In the genomic region with DNA sequence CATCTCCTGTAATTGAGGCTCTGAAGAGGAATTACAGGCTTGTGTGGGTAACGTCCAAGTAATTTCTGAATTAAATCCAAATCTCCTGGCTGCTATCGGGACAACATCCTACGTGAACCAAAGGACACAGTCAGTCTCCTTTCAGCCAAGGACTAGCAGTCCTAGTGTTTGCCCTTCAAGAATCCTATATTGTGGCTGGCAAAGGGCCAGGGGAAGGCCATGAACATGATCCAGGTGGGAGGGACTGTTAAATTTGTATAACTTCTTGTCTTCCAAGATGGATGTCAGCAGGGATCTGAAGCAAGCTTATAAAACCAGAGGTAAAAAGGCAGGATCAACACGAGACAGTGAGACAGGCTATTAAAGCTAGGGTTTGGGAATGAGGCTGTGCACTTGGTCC, we compare ENCODE assay signal across 21 mouse cellular contexts.
DNase-seq lines count a peak whose midpoint lies in the region; ATAC-seq and TF ChIP-seq lines count a peak whose summit lies in the region.
"Had no signal": no experiment of that assay in that cellular context is flagged by ENCODE, and none has a peak within 500 bp of the region (broad histone marks: within the 10 kb centered on the region; RNA-seq: fewer than 3 reads in every experiment).

No protein-coding gene starts in this region.

- no peak overlapping the region for H3K4me3 ChIP-seq in heart, adult 2 months
- H3K4me3 ChIP-seq in heart, embryonic 11.5 days (ENCODE audit: low read depth, low read length), result no peak overlapping the region
- H3K4me3 ChIP-seq in lung, embryonic 14.5 days (ENCODE audit: low read depth, low read length), result no peak overlapping the region
- H3K4me3 ChIP-seq: embryonic facial prominence, embryonic 12.5 days; forebrain, embryonic 12.5 days; heart, embryonic 13.5 days; hindbrain, embryonic 12.5 days had no signal

- H3K9ac ChIP-seq in heart, adult 2 months (ENCODE audit: low read depth, low read length), result no peak overlapping the region
- no peak overlapping the region for H3K9ac ChIP-seq in heart, embryonic 11.5 days (ENCODE audit: low read depth, low read length)
- H3K9ac ChIP-seq in lung, embryonic 14.5 days, result no peak overlapping the region
- H3K9ac ChIP-seq: embryonic facial prominence, embryonic 12.5 days; forebrain, embryonic 12.5 days; heart, embryonic 13.5 days; hindbrain, embryonic 12.5 days had no signal

- WGBS in heart, adult 2 months, result 31% methylated on average over 4 of the region's 4 CpGs
- 73% methylated on average over 4 of the region's 4 CpGs for WGBS in heart, embryonic 11.5 days (ENCODE audit: insufficient replicate concordance)
- 55% methylated on average over 4 of the region's 4 CpGs for WGBS in lung, embryonic 14.5 days

- no peaks in the 10 kb centered on the region for H3K9me3 ChIP-seq in heart, embryonic 11.5 days (replicated peaks; ENCODE audit: control insufficient read depth, low read length)
- H3K9me3 ChIP-seq in lung, embryonic 14.5 days (ENCODE audit: low read depth, low read length), result no peaks in the 10 kb centered on the region
- H3K9me3 ChIP-seq: embryonic facial prominence, embryonic 12.5 days; forebrain, embryonic 12.5 days; heart, embryonic 13.5 days; hindbrain, embryonic 12.5 days had no signal

- intact Hi-C loops in heart, adult 2 months (cut with DNase I), result no loop called here

- H3K4me1 ChIP-seq in heart, adult 2 months (ENCODE audit: control insufficient read depth, insufficient read depth, low read length), result no peaks in the 10 kb centered on the region
- H3K4me1 ChIP-seq in heart, embryonic 11.5 days (ENCODE audit: control insufficient read depth, insufficient read depth, low read length), result no peaks in the 10 kb centered on the region
- no peaks in the 10 kb centered on the region for H3K4me1 ChIP-seq in lung, embryonic 14.5 days (ENCODE audit: insufficient read depth)
- H3K4me1 ChIP-seq: embryonic facial prominence, embryonic 12.5 days; forebrain, embryonic 12.5 days; heart, embryonic 13.5 days; hindbrain, embryonic 12.5 days had no signal

- no peak for TF ChIP-seq POLR2A in heart, adult 2 months (IDR thresholded peaks at IDR 0.05; ENCODE audit: insufficient read depth, low read depth, low read length)

- peak; percentile 42 to 52 for DNase-seq in cerebellum, postnatal 14 days
- no peak for DNase-seq in cerebellum, adult 9-11 months
- DNase-seq in heart, adult 2 months, result peak; percentile 3 to 15
- DNase-seq in lung, embryonic 14.5 days, result peak; percentile 4
- DNase-seq in lung, adult 18-20 months, result no peak
- peak; percentile 5 for DNase-seq in heart, postnatal 4 days
- no peak for DNase-seq in kidney, postnatal 4 days
- DNase-seq: adrenal gland, postnatal 10 days; cerebellum, adult 11 months; cerebellum, adult 9-10 months; embryo, embryonic 11 days; gastrocnemius, postnatal 10 days; kidney, adult 18-20 months had no signal

- TF ChIP-seq CTCF in heart, adult 2 months (IDR thresholded peaks at IDR 0.05), result no peak
- TF ChIP-seq CTCF in lung, embryonic 14.5 days (IDR thresholded peaks at IDR 0.05; ENCODE audit: low read depth), result no peak

- H3K27me3 ChIP-seq in heart, adult 2 months (ENCODE audit: control insufficient read depth, insufficient read depth, low read length), result no peaks in the 10 kb centered on the region
- H3K27me3 ChIP-seq in heart, embryonic 11.5 days (ENCODE audit: control insufficient read depth, insufficient read depth, low read length), result no peaks in the 10 kb centered on the region
- H3K27me3 ChIP-seq in lung, embryonic 14.5 days (ENCODE audit: insufficient read depth, low read length), result no peaks in the 10 kb centered on the region
- H3K27me3 ChIP-seq: embryonic facial prominence, embryonic 12.5 days; forebrain, embryonic 12.5 days; heart, embryonic 13.5 days; hindbrain, embryonic 12.5 days had no signal

- TF ChIP-seq EP300 in heart, adult 2 months (IDR thresholded peaks at IDR 0.05; ENCODE audit: insufficient read depth, low read depth, low read length), result no peak

- ATAC-seq in heart, embryonic 11.5 days (replicated peaks; ENCODE audit: insufficient number of reproducible peaks, low FRiP score, low TSS enrichment), result no peak
- no peak for ATAC-seq in lung, embryonic 14.5 days (ENCODE audit: insufficient read depth)
- ATAC-seq: forebrain, embryonic 16.5 days; hindbrain, embryonic 16.5 days; inflammation-experienced regulatory T-cells, adult 6 months had no signal

- no peak overlapping the region for H3K27ac ChIP-seq in heart, adult 2 months
- no peak overlapping the region for H3K27ac ChIP-seq in heart, embryonic 11.5 days (ENCODE audit: low read depth, low read length)
- no peak overlapping the region for H3K27ac ChIP-seq in lung, embryonic 14.5 days (ENCODE audit: low read depth)
- H3K27ac ChIP-seq: embryonic facial prominence, embryonic 12.5 days; forebrain, embryonic 12.5 days; heart, embryonic 13.5 days; hindbrain, embryonic 12.5 days had no signal

- H3K36me3 ChIP-seq in heart, adult 2 months (ENCODE audit: control insufficient read depth, insufficient read depth, low read length), result no peaks in the 10 kb centered on the region
- H3K36me3 ChIP-seq in heart, embryonic 11.5 days (ENCODE audit: control insufficient read depth, insufficient read depth, low read length), result no peaks in the 10 kb centered on the region
- H3K36me3 ChIP-seq in lung, embryonic 14.5 days (ENCODE audit: insufficient read depth), result no peaks in the 10 kb centered on the region
- H3K36me3 ChIP-seq: embryonic facial prominence, embryonic 12.5 days; forebrain, embryonic 12.5 days; heart, embryonic 13.5 days; hindbrain, embryonic 12.5 days had no signal

- H3K4me2 ChIP-seq in heart, embryonic 11.5 days, result no peak overlapping the region
- no peak overlapping the region for H3K4me2 ChIP-seq in lung, embryonic 14.5 days
- H3K4me2 ChIP-seq: embryonic facial prominence, embryonic 12.5 days; forebrain, embryonic 12.5 days; heart, embryonic 13.5 days; hindbrain, embryonic 12.5 days had no signal

- H3K79me2 ChIP-seq in heart, adult 2 months (replicated peaks; ENCODE audit: control insufficient read depth, insufficient read depth, low read length), result no peaks in the 10 kb centered on the region

Comparison
In these comparisons a context has a peak if more than half of its experiments do, and no peak if none do; other contexts are left out.
1. DNase-seq: peak in cerebellum, postnatal 14 days (2 of 2), heart, adult 2 months (2 of 2), lung, embryonic 14.5 days (single experiment) and heart, postnatal 4 days (single experiment); none in cerebellum, adult 9-11 months (single experiment), lung, adult 18-20 months (0 of 2) and kidney, postnatal 4 days (0 of 2).